Mouse (Mus musculus) megakaryocyte, adult 5-6 weeks (primary cell): ENCODE measurements around the gene Aff2. TPM values are rescaled to one million over a fixed set of nuclear protein-coding genes. Genes with fewer than 3 reads are reported as not detected.

Experiments
- ATAC-seq: 2 replicates; pipeline ENCODE4 v1.8.0; 2016; ENCODE audit warnings: mild to moderate bottlenecking, inconsistent platforms; ENCODE audit not compliant: poor library complexity, severe bottlenecking
- total RNA-seq, 2 experiments: library from RNA; stranded (forward) in 1 of 2; stranded (reverse) in 1 of 2; fragments of 153-499, 151-499 nt in 1 of 2; fragments of 221-1000, 200-1000 nt in 1 of 2; gene quantifications; 2 replicates each; pipeline versions ENCODE4 v1.2.3 to v1.2.4; 2015 to 2017

The Aff2 gene
- total RNA-seq (2015) = 2.6 and 5.3 TPM in 2 replicates
- 1.5 and 2.5 TPM in 2 replicates for total RNA-seq (2017)

- ATAC-seq = peak; percentile 58
Observed at GRCm38 (mm10) chrX:69360238-69361054, at the start of gene Aff2. Gene Aff2, plus strand, starts transcription at chrX:69360294.

- ATAC-seq = no peak
Observed at GRCm38 (mm10) chrX:69337296-69337695, 22.8 kb upstream of the Aff2 start.

DNA sequence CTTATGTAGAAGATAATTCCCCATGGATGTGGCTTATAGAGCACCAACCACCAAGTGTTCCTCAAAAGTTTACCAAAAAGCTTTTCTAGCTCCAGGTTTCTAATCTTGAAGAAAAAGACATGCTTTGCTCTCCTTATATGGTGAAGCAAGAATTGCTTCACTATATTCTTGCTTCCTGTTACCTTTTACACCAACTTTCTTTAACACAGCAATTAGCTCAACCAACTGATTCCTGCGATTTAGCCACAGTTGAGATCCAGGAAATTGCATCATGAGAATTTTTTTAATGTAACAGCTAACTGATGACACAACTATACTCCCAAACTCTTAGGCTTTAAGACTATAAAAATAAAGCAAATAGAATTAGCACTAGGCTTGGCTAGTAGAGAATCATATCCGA is 4.5 kb upstream of the Aff2 start:
- peak; percentile 39; the same call in 1 of the 2 replicates for ATAC-seq

GRCm38 (mm10) chrX:69359360-69359759 is 734 bp upstream of the Aff2 start:
- no peak for ATAC-seq

GRCm38 (mm10) chrX:69359885-69360237 is 233 bp upstream of the Aff2 start:
- ATAC-seq = no peak

DNA sequence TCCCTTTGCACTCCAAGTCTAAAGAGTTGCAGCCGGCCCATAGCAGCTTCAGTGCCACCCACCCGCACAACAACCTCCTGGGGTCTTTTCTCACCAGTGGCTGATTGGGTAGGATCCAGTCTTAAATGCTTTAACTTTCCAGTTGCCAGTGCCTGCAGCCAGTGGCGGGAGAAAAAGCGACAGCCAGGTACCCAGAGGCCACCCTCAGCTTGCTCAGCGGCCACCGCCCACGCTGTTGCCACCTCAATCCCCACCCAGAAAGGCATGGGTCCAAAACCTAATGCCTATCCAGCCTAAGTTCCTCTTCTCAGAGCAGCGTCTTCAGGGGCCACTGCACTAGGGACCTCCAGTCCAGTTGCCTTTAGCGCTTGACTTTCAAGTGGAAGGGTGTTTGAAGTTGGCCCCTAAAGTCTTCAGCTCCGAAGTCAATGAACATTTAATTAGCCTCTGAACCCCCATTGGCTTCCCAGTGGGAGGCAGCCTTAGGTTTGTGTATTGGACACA is 1.0 kb downstream of the Aff2 start:
- ATAC-seq = peak; percentile 56

DNA sequence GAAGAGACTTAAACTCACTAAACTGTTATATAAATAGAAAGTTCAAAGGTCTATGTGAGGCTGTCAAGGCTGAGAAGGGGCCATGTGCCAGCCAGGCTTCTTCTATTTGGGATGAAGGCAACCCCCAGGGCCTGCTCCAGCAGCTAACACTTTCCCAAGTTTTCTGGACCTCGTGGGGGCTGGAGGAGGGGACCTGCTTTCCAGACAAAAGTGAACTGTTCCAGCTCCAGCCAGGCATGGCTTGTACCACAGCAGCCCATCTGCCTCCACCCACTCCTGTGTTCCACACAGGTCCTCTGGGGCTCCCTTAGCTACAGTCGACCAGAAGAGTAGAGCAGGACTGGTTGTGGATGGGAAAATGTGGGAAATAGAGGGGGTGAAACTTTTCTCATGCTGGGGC is 4.1 kb downstream of the Aff2 start:
- ATAC-seq = no peak

- ATAC-seq = no peak
Observed at GRCm38 (mm10) chrX:69373341-69373740, 13.2 kb downstream of the Aff2 start.

DNA sequence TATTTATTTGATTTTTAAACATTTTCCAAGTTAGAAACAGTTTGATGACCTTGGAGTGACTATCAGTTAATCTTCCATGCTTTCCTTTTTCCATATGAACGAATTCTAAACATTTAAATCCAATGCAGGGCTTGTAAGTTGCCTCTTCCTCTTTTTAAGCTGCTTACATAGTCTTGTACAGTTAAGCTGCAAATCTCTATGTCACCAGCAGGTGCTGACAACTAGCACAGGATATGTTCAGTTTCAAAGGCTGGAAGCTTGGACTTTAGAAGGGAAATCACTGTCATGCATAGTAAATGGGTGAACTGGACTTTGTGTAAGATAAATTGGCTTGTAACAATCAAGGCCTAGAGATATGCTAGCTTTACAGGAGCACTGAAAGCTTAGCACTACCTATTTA is 29.6 kb downstream of the Aff2 start:
- ATAC-seq = no peak

DNA sequence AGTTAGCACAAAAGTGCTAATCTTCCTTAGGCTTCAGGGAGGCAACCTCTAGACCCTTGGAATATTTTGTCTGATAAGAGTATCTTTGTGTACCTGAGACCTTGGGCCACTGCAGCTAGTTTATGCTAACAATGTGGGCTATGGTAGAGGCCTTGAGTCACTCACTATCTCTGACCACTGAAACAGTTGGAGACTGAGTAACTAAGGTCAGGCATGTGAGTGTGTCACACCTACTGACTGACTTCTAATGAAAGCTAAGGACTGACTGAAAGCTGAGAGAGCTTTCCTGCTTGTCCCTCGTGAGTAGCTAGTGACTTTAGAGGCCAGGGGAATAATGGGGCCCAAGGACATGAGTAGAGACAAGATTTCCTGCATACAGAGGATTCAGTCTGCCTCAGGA is 54.9 kb downstream of the Aff2 start:
- ATAC-seq = no peak

DNA sequence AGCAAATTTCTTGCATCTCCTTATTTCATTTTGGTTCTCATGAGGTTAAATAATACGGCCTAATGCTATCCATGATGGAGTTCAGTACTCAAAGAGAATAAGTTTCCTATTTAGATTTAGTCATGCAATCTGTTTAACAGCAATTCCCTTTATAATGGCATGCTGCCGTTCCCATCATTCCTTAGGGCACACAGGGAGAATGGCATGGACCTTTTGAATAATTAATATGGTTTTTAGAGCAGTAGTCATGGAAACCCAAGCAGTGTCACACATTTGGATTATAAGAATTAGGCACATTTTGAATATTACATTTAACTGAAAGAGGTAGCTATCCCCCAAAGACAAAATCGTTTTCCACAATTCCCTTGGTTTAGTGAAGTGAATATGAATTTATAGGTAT is 78.3 kb downstream of the Aff2 start:
- ATAC-seq = no peak

DNA sequence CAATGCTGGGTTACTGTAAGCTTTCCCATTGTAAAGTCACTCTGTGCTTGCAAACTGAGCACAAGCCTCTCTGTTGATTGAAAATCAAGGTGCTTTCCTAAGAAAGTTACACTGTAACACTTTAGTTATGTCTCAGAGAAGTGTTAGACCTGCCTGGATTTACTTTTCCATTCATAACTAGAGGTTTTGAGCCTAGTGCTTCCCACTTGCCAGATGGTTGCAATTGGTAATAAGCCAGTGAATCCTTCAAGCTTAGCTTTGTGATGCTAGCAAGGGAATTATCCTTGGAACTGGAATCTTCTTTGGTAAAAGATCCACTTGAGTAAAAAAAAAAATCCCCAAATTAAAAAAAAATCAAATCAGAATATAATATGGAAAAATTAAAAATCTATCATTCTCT is 81.8 kb downstream of the Aff2 start:
- ATAC-seq = no peak

DNA sequence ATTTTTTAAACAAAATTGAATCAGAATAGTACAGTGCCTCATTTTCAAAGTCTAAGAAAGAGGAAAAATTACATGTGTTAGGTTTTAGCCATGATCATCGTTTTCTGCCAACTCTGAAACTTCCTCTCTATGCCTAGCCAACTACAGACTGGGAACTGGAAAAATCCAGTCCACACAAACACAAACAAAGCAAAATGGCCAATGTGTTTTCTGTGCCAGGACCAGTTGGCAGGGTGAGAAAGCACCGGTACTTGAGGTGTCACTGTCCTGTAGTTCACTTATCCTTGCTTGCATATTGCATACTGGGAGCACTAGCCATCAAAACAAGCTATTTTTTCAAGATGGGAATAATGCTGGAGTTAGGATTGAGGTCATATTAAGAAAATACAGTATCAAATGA is 100.8 kb downstream of the Aff2 start:
- no peak for ATAC-seq

- ATAC-seq = no peak
Observed at GRCm38 (mm10) chrX:69502061-69502460, 142.0 kb downstream of the Aff2 start.

GRCm38 (mm10) chrX:69518040-69518575 is 158.0 kb downstream of the Aff2 start:
- no peak for ATAC-seq

GRCm38 (mm10) chrX:69540811-69541210 is 180.7 kb downstream of the Aff2 start:
- ATAC-seq = no peak

- no peak for ATAC-seq
Observed at GRCm38 (mm10) chrX:69579903-69580459, 219.9 kb downstream of the Aff2 start.

DNA sequence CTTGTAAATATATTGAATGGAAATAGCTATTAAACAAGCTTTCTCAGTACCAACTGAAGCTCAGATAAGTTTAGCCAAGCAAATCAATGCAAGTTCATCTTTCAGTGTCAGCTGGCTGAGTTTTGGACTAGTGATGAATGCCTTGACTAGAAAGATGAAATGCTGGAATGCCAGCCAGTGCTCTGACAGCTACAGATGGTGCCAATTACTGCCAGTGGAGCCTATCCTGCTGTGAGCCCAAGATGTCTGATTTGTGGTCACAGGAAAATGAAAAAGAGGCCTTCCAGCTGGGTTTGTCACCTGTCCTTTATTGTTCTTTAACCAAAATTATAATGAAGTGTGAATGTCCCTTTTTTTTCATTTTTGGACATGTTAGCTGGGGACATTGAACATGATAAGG is 248.7 kb downstream of the Aff2 start:
- ATAC-seq = no peak

- ATAC-seq = no peak
Observed at GRCm38 (mm10) chrX:69663038-69663437, 302.9 kb downstream of the Aff2 start.

GRCm38 (mm10) chrX:69666145-69666677 is 306.1 kb downstream of the Aff2 start:
- no peak for ATAC-seq

- ATAC-seq = no peak
Observed at GRCm38 (mm10) chrX:69675691-69676090, 315.6 kb downstream of the Aff2 start.

GRCm38 (mm10) chrX:69698840-69699239 is 338.7 kb downstream of the Aff2 start:
- ATAC-seq = no peak
